Mouse (Mus musculus) brain, embryonic 14.5 days (tissue): ENCODE results near the gene Stkld1. TPM values are rescaled to one million over a fixed set of nuclear protein-coding genes. Genes with fewer than 3 reads are reported as not detected.

ENCODE experiments used
- DNase-seq: peaks from one replicate; pipeline ENCODE4 v3.0.0-alpha.2; 2011; ENCODE audit warnings: low read depth
- CTCF ChIP-seq: fragments of 200-500 bp; IDR thresholded peaks from 2 replicates; pipeline ENCODE4 v1.5.1; 2012; ENCODE audit warnings: inconsistent platforms, mild to moderate bottlenecking, moderate library complexity, borderline replicate concordance; ENCODE audit not compliant: insufficient read depth, insufficient read length; ENCODE audit errors: extremely low read depth
- POLR2A ChIP-seq: fragments of 200-500 bp; IDR thresholded peaks from 2 replicates; pipeline ENCODE4 v1.6.1; 2012; ENCODE audit warnings: mild to moderate bottlenecking, inconsistent platforms, borderline replicate concordance; ENCODE audit not compliant: poor library complexity, insufficient read depth, insufficient read length, severe bottlenecking; ENCODE audit errors: extremely low read depth
- polyA plus RNA-seq: library from polyadenylated mRNA; depleted of rRNA; stranded (reverse); fragments of >200 nt; gene quantifications from 2 replicates; pipeline ENCODE4 v1.2.3, GENCODE M21; 2012

The Stkld1 gene
- polyA plus RNA-seq, 1 experiment: 0.23 TPM

DNA sequence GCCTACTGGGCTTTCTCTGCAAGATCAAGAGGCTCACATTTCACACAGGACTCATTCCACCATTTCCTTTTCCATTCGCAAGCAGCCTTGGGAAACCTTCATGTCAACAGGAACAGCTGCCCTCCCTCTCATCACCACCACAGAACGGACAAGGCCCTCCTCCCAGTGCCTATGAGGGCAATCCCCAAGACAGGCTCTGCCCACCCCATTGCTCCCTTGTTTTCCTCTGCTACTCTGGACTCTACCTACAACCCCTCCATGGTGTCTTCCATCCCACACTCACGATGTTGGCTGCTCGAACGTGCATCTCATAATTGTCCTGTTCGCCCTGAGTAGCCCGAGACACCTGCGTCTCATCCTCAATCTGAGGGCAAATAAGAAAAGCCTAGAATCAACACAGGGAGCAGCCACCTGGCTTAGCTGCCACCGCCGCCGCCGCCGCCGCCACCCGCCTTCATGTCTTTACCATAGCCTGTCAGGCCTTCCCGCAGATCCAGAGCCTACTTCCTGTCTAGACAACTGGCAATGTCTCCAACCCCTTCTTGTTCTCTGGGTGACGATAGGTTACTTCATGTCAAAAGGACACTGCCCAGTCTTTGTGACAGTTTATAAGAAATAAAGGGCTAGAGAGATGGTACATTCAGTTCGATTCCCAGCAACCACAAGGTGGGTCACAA lies 25.0 kb upstream of the Stkld1 start:
- no peak for DNase-seq

DNA sequence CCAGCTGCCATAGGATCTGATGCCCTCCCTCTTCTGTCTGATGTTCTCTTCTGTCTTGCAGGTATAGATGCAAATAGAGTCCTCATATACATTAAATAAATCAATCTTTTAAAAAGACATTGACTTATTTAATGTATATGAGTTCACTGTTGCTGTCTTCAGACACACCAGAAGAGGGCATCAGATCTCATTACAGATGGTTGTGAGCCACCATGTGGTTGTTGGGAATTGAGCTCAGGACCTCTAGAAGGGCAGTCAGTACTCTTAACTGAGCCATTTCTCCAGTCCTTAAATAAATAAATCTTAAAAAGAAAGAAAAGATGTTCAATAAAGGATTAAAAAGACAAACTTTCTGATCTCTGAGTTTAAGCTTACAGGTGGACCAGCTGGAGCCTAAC lies 24.5 kb upstream of the Stkld1 start:
- TF ChIP-seq CTCF (no peak), POLR2A (no peak)
- DNase-seq: no peak

More for the DNA sequence above, 25.0 kb upstream of the Stkld1 start:
- TF ChIP-seq POLR2A (no peak), CTCF (no peak)

- TF ChIP-seq POLR2A (peak; percentile 73), CTCF (no peak)
- peak; percentile 99 for DNase-seq
Observed at GRCm38 (mm10) chr2:26910124-26910993, 23.5 kb upstream of the Stkld1 start, which contains the start of the genes Med22 and Rpl7a. Gene Med22, minus strand, starts transcription at chr2:26910677. Gene Rpl7a, plus strand, starts transcription at chr2:26910764.

DNA sequence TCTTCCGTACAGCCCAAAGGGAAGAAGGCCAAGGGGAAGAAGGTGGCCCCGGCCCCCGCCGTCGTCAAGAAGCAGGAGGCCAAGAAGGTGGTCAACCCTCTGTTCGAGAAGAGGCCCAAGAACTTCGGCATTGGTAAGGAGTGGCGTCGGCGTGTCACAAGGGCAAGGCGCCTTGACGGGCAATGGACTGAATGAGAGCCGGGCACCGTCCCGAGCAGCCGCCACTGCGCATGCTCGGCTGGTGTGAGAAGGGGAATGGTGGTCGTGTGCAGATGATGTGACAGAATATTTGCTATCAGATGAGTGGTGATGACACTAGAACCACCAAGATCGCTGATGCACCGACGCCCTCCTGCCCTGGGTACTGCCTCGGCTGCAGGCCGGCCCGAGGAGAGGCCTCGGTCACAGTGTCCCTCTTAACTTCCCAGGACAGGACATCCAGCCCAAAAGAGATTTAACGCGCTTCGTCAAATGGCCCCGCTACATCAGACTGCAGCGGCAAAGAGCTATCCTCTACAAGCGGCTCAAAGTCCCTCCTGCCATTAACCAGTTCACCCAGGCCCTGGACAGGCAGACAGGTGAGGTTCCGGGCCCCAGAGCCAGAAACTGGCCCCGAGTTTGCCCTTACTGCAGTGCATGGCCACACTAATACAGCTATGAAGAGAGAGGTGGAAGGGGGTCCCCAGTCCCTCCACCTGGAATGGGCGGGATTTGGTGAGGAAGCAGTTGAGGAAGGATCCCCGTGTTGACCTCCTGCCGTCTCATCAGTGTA lies 22.7 kb upstream of the Stkld1 start:
- DNase-seq: peak; percentile 83
- TF ChIP-seq CTCF (no peak), POLR2A (no peak)

DNA sequence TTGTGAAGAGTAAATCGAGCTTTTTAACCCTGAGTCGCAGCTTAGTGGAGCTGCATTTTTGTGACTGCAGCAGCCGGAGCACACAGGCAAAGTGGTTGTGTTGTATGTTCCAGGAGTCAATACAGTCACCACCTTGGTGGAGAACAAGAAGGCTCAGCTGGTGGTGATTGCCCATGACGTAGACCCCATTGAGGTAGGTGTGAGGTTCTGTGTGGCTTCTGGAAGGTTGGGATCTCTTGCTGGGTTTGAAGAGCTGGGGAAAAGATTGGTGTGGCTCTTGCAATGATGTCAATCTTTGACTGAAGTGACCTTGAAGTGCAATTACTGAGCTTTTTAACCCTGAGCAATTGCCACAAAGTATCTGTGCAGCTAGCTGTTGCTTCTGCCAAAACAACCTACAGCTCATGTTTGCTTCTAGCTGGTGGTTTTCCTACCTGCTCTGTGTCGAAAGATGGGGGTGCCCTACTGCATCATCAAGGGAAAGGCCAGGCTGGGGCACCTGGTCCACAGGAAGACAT lies 21.5 kb upstream of the Stkld1 start:
- no peak for DNase-seq
- TF ChIP-seq POLR2A (no peak), CTCF (no peak)

DNA sequence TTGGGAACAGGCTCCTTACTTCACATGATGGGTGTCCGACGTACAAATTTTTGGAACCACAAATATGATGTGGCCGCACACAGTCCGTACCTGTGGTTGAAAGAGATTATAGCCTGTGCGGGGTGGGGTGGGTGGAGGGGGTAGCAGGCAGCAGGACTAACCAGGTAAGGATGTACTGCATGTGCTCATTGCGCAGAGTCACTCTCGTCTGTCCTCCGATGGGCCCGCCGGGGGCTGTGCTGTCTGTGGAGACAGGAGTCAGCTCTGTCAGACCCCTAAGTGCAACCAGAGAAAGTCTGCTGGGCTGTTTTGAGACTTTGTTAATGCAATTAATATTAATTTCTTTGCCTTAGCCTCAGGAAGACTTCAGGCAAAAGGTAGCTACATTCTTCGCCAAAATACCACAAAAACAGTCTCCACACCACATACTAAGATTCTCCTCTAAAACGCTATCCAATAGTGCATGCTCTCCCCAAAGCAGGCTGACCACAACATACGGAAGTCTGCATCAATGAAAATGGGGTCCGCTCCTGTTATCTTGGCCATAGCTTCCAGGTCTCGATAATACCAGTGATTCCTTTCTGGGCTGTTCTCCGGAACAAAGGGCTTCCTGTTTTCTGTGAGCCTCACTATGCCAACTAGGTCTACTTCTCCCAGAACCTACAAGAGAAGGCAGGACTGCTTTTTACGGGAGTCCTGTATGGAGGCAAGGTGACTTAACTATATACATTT lies 20.3 kb upstream of the Stkld1 start:
- TF ChIP-seq CTCF (no peak), POLR2A (no peak)

GRCm38 (mm10) chr2:26914148-26914941 lies 19.5 kb upstream of the Stkld1 start:
- no peak for DNase-seq
- TF ChIP-seq POLR2A (no peak), CTCF (no peak)

More for the DNA sequence above, 20.3 kb upstream of the Stkld1 start:
- DNase-seq: no peak

GRCm38 (mm10) chr2:26915927-26916728 lies 17.7 kb upstream of the Stkld1 start, which contains the start of the genes Surf2 and Surf1:
Gene Surf2, plus strand, starts transcription at chr2:26916367.
Gene Surf1, minus strand, starts transcription at chr2:26916530.
- peak; percentile 94 for DNase-seq

DNA sequence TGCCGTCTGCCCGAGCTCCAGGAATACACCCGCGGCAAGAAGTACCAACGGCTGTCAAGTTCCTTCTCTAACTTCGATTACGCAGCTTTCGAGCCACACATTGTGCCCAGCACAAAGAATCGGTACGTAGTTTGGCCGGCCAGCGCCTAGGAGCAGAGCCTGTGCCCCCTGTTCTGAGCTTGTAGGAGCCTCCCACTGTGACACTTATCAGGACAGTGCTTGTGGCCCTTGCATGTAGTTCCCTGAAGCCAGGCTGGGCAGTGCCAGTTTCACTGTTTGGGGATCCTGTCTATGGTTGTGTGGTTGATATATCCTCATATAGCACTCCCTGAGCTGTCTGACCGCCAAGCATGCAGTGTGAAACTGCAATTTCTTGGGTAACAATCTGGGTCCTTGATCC lies 17.1 kb upstream of the Stkld1 start:
- DNase-seq: no peak
- no peak for TF ChIP-seq CTCF

More at GRCm38 (mm10) chr2:26915927-26916728, 17.7 kb upstream of the Stkld1 start, which contains the start of the genes Surf2 and Surf1:
- peak; percentile 26; the same call in 1 of the 2 replicates for TF ChIP-seq POLR2A
- no peak for TF ChIP-seq CTCF
